Comparison of ENCODE assay signal across 24 mouse cellular contexts in genomic region chr10:120136020-120136562, GRCm38 (mm10). TPM values are rescaled to one million over a fixed set of nuclear protein-coding genes. Genes with fewer than 3 reads are reported as not detected.
DNase-seq lines count a peak whose midpoint lies in the region; ATAC-seq lines count a peak whose summit lies in the region.
"Had no signal": no experiment of that assay in that cellular context is flagged by ENCODE, and none has a peak within 500 bp of the region (broad histone marks: within the 10 kb centered on the region; RNA-seq: fewer than 3 reads in every experiment).

No protein-coding gene starts in this region.

- DNase-seq in lung, postnatal 36 days = no peak
- peak; percentile 74 for DNase-seq in ZHBTc4 (ENCODE audit: low read depth, low spot score)
- DNase-seq in frontal cortex, adult 2 months (ENCODE audit: extremely low spot score in 1 of 2, low spot score in 1 of 2) = no peak
- DNase-seq in yolk sac, embryonic 10.5 days (ENCODE audit: low spot score) = no peak
- no peak for DNase-seq in midbrain, embryonic 14.5 days
- DNase-seq: adrenal gland, postnatal 25 days; cerebellum, adult 8-10 months; cerebellum, postnatal 36 days; forebrain, postnatal 0 days; gastrocnemius, postnatal 25 days; heart, adult 2 months; kidney, adult 9 months; kidney, postnatal 25 days; thymus, adult 2 months; thymus, postnatal 4 days had no signal

- no peak overlapping the region for H3K27ac ChIP-seq in lung, embryonic 16.5 days (ENCODE audit: low read length)
- no peak overlapping the region for H3K27ac ChIP-seq in midbrain, embryonic 14.5 days (replicated peaks; ENCODE audit: low read depth, low read length)
- H3K27ac ChIP-seq: embryonic facial prominence, embryonic 10.5 days; forebrain, embryonic 10.5 days; heart, adult 2 months; hindbrain, embryonic 13.5 days; limb, embryonic 15.5 days; liver, embryonic 15.5 days; midbrain, embryonic 13.5 days had no signal

- ATAC-seq in lung, embryonic 16.5 days (ENCODE audit: low read depth) = peak; percentile 41; the same call in 1 of the 2 replicates
- ATAC-seq in megakaryocyte progenitor cell, adult 5-6 weeks (replicated peaks; ENCODE audit: poor library complexity) = peak; percentile 68
- no peak for ATAC-seq in midbrain, embryonic 14.5 days (ENCODE audit: low FRiP score, low TSS enrichment)
- ATAC-seq: forebrain, postnatal 0 days; lung, postnatal 0 days; midbrain, embryonic 13.5 days had no signal

- no peaks in the 10 kb centered on the region for H3K27me3 ChIP-seq in lung, embryonic 16.5 days (ENCODE audit: control insufficient read depth, insufficient read depth, low read depth, low read length)
- no peaks in the 10 kb centered on the region for H3K27me3 ChIP-seq in midbrain, embryonic 14.5 days (ENCODE audit: control insufficient read depth, insufficient read depth, low read length)
- H3K27me3 ChIP-seq: hindbrain, embryonic 13.5 days; limb, embryonic 15.5 days; liver, embryonic 15.5 days; midbrain, embryonic 13.5 days had no signal

- H3K4me2 ChIP-seq in lung, embryonic 16.5 days (ENCODE audit: low read depth, low read length) = no peak overlapping the region
- H3K4me2 ChIP-seq in midbrain, embryonic 14.5 days (ENCODE audit: low read length) = no peak overlapping the region
- H3K4me2 ChIP-seq: hindbrain, embryonic 13.5 days; limb, embryonic 15.5 days; liver, embryonic 15.5 days; midbrain, embryonic 13.5 days had no signal

- no peak overlapping the region for H3K4me3 ChIP-seq in lung, embryonic 16.5 days (ENCODE audit: low read length)
- no peak overlapping the region for H3K4me3 ChIP-seq in midbrain, embryonic 14.5 days (replicated peaks; ENCODE audit: low read depth, low read length)
- H3K4me3 ChIP-seq: embryonic facial prominence, embryonic 10.5 days; forebrain, embryonic 10.5 days; heart, adult 2 months; hindbrain, embryonic 13.5 days; limb, embryonic 15.5 days; liver, embryonic 15.5 days; midbrain, embryonic 13.5 days had no signal

- no peaks in the 10 kb centered on the region for H3K36me3 ChIP-seq in lung, embryonic 16.5 days (ENCODE audit: control insufficient read depth, insufficient read depth, low read length)
- H3K36me3 ChIP-seq in midbrain, embryonic 14.5 days (ENCODE audit: control insufficient read depth, insufficient read depth, low read length) = no peaks in the 10 kb centered on the region
- H3K36me3 ChIP-seq: embryonic facial prominence, embryonic 10.5 days; forebrain, embryonic 10.5 days; hindbrain, embryonic 13.5 days; limb, embryonic 15.5 days; liver, embryonic 15.5 days; midbrain, embryonic 13.5 days had no signal

- no peak overlapping the region for H3K9ac ChIP-seq in lung, embryonic 16.5 days (ENCODE audit: low read length)
- no peak overlapping the region for H3K9ac ChIP-seq in midbrain, embryonic 14.5 days (replicated peaks; ENCODE audit: low read length)
- H3K9ac ChIP-seq: forebrain, postnatal 0 days; hindbrain, embryonic 13.5 days; limb, embryonic 15.5 days; liver, embryonic 15.5 days; midbrain, embryonic 13.5 days had no signal

- 71% methylated on average over 12 of the region's 12 CpGs for WGBS in lung, embryonic 16.5 days
- WGBS in midbrain, embryonic 14.5 days = 92% methylated on average over 12 of the region's 12 CpGs

- no peaks in the 10 kb centered on the region; the same call in 1 of the 2 replicates for H3K4me1 ChIP-seq in lung, embryonic 16.5 days (replicated peaks; ENCODE audit: control insufficient read depth, insufficient read depth, low read length)
- H3K4me1 ChIP-seq in midbrain, embryonic 14.5 days (ENCODE audit: control insufficient read depth, insufficient read depth, low read length) = no peaks in the 10 kb centered on the region
- H3K4me1 ChIP-seq: forebrain, embryonic 10.5 days; liver, embryonic 15.5 days; midbrain, embryonic 13.5 days had no signal

- H3K9me3 ChIP-seq in lung, embryonic 16.5 days (ENCODE audit: control insufficient read depth, low read length) = no peaks in the 10 kb centered on the region
- no peaks in the 10 kb centered on the region for H3K9me3 ChIP-seq in midbrain, embryonic 14.5 days (ENCODE audit: control insufficient read depth, low read length)
- H3K9me3 ChIP-seq: embryonic facial prominence, embryonic 10.5 days; forebrain, embryonic 10.5 days; hindbrain, embryonic 13.5 days; limb, embryonic 15.5 days; liver, embryonic 15.5 days; midbrain, embryonic 13.5 days had no signal

RNA-seq across cellular contexts. Expression of gene Helb, which starts 23.3 kb away (rescaled TPM):
- 6.1 TPM in 2 replicates for polyA plus RNA-seq in lung, embryonic 16.5 days (2015; fragmentation: Nextera tagmentation; extraction: Ambion mirVana)
- total RNA-seq in megakaryocyte progenitor cell, adult 5-6 weeks (2015) = 15.1 and 18.4 TPM in 2 replicates
- 29.2 and 34.2 TPM in 2 replicates for total RNA-seq in megakaryocyte progenitor cell, adult 5-6 weeks (2017)
- 4.5 and 4.6 TPM in 2 replicates for polyA plus RNA-seq in frontal cortex, adult 2 months (2012; rRNA removed)
- 1.1 and 2.9 TPM in 2 replicates for polyA plus RNA-seq in midbrain, embryonic 14.5 days (2014; fragmentation: Nextera tagmentation; extraction: Ambion mirVana)
